Mouse (Mus musculus) induced T-regulatory cell, adult 2 months (primary cell): Measurements from ENCODE around the gene Ahsa1.
"Not testable (repeated sequence)": the region's sequence is repeated elsewhere in the genome, so short reads cannot be mapped to it uniquely, and the experiment has no call there.

Source experiments
- DNase-seq: peaks from one replicate; pipeline ENCODE4 v3.0.0-alpha.2; 2012; ENCODE audit warnings: low read depth

Ahsa1 gene

GRCm38 (mm10) chr12:87281766-87282165 lies 15.5 kb downstream of the Ahsa1 start:
- no peak for DNase-seq

DNA sequence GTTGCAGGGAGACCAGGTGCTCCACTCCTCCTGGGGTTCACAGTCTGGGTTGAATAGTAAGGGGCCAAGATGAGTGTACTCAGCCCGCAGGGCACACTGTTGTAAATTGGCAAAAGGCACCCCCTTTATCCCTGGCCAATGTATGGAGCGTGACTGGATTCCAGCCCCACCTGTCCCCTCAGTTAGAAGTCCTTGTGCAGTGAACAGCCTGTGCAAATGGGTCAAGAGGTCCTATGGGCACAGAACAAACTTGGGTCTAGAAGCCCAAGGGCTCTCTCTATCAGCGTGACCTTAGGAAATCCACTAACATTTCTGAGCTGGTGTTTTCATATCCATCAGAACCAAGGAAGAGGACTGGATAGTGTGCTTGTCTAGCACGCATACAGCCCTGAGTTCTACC lies 16.5 kb downstream of the Ahsa1 start:
- DNase-seq, result no peak

DNA sequence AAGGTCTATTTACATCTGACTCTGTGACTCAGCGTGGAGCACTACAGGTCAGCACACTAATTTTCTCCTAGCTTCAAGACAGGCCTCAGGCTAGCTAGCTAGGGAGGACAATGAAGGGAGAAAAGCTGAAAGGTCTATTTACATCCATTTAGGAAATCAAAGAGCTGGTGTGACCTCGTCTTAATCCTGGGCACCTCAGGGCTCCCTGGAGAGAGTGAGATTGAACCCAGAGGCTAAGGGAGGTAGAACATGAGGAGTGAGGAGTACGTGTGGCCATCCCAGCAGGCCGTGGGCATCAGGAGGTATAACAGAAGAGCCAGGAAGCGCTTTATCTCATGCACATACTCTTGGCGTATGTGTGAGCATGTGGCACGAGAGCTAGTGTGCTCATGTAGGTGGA lies 17.4 kb downstream of the Ahsa1 start:
- DNase-seq, result no peak

DNA sequence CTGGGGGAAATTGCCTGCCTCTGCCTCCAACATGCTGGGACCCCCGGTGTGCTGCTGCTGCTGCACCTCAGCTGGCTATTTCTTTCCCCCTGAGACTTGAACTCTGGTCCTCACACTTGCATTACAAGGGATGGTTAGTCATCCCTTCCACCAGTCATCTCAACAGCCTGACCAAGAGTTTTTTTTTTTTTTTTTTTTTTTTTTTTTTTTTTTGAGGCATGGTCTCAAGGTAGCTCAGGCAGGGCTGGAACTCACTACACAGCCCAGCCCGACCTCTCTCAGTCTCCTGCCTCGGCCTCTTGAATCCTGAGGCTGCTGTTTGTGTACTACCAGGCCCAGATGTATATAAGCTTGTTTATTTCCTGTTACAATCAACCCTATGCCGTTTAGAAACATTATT lies 18.0 kb downstream of the Ahsa1 start:
- no peak for DNase-seq

DNA sequence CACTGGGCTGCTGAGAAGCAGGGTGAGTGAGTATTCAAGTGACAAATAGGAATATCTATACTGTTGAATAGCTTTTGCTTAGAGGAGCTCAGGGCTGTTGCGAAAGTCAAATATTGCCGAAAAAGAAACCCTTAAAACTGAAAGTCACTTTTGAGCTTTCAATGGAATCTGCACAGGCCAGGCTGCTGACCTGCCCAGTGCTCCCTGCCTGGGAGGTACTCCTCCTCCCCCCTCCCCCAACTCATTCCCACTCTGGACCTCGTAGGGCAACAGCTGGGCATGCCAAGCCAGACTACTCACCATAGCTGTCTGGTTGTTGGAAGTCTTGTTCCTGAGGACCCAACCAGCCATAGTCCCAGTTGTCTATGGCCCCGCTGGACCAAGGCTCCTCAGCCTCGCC lies 18.4 kb downstream of the Ahsa1 start:
- no peak for DNase-seq

- no peak for DNase-seq
These were observed 22.8 kb downstream of the Ahsa1 start for GRCm38 (mm10) chr12:87289100-87289499.

GRCm38 (mm10) chr12:87293934-87294333 lies 27.7 kb downstream of the Ahsa1 start:
- DNase-seq, result no peak

DNA sequence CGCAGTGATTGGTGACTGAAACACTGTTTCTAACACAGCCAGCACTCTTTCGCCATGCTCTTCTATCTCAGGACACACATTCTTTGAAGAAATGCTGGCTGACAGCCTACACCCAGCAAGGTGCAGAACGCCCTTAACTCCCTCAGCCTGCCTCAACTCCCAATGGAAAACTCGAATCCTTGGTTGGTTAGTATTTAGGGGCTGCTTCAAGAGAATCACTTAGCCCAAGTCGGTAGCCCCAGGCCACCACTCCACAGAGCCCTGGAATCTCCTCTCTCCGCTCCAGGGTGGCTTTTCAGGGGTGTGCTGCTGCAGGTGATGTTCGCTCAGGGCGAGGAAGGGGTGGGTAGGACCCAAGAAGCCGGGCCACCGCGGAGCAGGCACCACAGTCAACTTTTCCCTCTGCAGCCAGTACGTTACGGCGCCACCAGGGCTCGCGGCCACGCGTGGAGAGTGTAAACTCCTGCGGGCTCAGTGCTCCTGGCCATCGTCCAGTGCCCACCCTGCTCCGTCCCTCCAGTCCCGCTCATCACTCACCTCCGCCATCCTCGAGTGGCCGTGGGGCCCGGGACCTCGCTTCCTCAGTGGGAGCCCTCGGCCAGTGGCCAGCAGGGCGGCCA lies 32.9 kb downstream of the Ahsa1 start:
- peak; percentile 35 for DNase-seq

GRCm38 (mm10) chr12:87299657-87300440 lies 33.6 kb downstream of the Ahsa1 start, which contains the start of gene Ism2:
TSS of gene Ism2 (minus strand) at chr12:87299705.
- DNase-seq, result no peak

GRCm38 (mm10) chr12:87300441-87300690 lies 34.1 kb downstream of the Ahsa1 start:
- DNase-seq, result peak; percentile 29

GRCm38 (mm10) chr12:87301189-87301588 lies 34.9 kb downstream of the Ahsa1 start:
- no peak for DNase-seq

- DNase-seq, result no peak
These were observed 39.7 kb downstream of the Ahsa1 start for GRCm38 (mm10) chr12:87305767-87306583.

DNA sequence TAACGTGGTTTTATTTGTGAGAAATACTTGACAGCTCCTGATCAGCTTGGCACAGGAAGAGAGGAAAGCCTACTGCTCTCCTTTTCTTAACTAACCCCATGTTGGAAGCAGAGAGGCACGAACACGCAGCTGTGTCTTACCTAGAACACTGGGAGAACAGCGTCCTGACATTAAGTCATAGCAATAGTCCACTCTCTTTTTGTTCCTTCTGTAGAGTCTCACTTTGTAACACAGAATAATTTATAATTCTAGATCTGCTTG lies 40.2 kb downstream of the Ahsa1 start:
- not testable (repeated sequence) for DNase-seq

GRCm38 (mm10) chr12:87313098-87313497 lies 46.8 kb downstream of the Ahsa1 start:
- no peak for DNase-seq

DNA sequence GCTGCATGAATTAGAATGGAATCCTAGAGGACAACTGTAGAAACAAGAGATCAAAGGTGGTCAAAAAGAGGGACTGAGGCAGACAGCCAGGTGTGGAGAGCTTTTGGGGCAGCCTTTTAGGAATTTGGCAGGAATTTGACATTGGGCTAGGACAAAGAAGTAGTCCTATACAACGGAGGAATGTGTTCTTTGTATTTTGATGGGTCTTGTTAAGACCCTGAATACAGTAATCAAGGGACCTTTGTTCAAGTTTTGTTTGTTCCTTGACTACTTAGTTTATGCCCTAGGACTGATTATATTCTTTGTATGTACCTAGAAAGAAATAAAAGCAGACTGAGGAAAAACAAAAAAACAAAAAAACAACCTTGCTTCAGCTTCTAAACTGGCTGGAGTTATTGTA lies 51.7 kb downstream of the Ahsa1 start:
- DNase-seq, result no peak

GRCm38 (mm10) chr12:87319229-87319628 lies 53.0 kb downstream of the Ahsa1 start:
- no peak for DNase-seq
